Mouse (Mus musculus) kidney, postnatal 10 days (tissue): Measurements from ENCODE around the gene Copz1.

Experiments
- DNase-seq: peaks from one replicate; pipeline ENCODE4 v3.0.0; 2021; ENCODE audit warnings: mixed read lengths

Copz1 gene

GRCm38 (mm10) chr15:103293375-103293774 lies 20.9 kb downstream of the Copz1 start:
- no peak for DNase-seq

GRCm38 (mm10) chr15:103294649-103295048 lies 22.1 kb downstream of the Copz1 start:
- DNase-seq: no peak

GRCm38 (mm10) chr15:103295851-103296250 lies 23.3 kb downstream of the Copz1 start:
- DNase-seq: no peak

- no peak for DNase-seq
Measured at GRCm38 (mm10) chr15:103297313-103297712, 24.8 kb downstream of the Copz1 start.

GRCm38 (mm10) chr15:103298026-103298425 lies 25.5 kb downstream of the Copz1 start:
- DNase-seq: no peak

- no peak for DNase-seq
Measured at GRCm38 (mm10) chr15:103298861-103299616, 26.5 kb downstream of the Copz1 start.

GRCm38 (mm10) chr15:103299644-103300043 lies 27.1 kb downstream of the Copz1 start:
- DNase-seq: no peak

- DNase-seq: peak; percentile 52
Measured at GRCm38 (mm10) chr15:103300067-103300471, 27.6 kb downstream of the Copz1 start.

- DNase-seq: no peak
Measured at GRCm38 (mm10) chr15:103300560-103300959, 28.0 kb downstream of the Copz1 start.

GRCm38 (mm10) chr15:103301046-103301445 lies 28.5 kb downstream of the Copz1 start:
- no peak for DNase-seq

GRCm38 (mm10) chr15:103301547-103302340 lies 29.2 kb downstream of the Copz1 start:
- DNase-seq: no peak

- no peak for DNase-seq
Measured at GRCm38 (mm10) chr15:103302341-103303021, 30.0 kb downstream of the Copz1 start.

- no peak for DNase-seq
Measured at GRCm38 (mm10) chr15:103303916-103304615, 31.6 kb downstream of the Copz1 start.

GRCm38 (mm10) chr15:103304616-103304969 lies 32.1 kb downstream of the Copz1 start:
- DNase-seq: peak; percentile 48

GRCm38 (mm10) chr15:103305070-103305678 lies 32.7 kb downstream of the Copz1 start:
- peak; percentile 99 for DNase-seq

- DNase-seq: no peak
Measured at GRCm38 (mm10) chr15:103305792-103306645, 33.5 kb downstream of the Copz1 start.

GRCm38 (mm10) chr15:103307125-103307524 lies 34.6 kb downstream of the Copz1 start:
- peak; percentile 95 for DNase-seq

GRCm38 (mm10) chr15:103308056-103308875 lies 35.8 kb downstream of the Copz1 start:
- peak; percentile 60 for DNase-seq

GRCm38 (mm10) chr15:103308876-103309580 lies 36.5 kb downstream of the Copz1 start:
- DNase-seq: no peak
